Mouse (Mus musculus): Measurements from ENCODE around the gene Actbl2. TPM values are rescaled to one million over a fixed set of nuclear protein-coding genes. Genes with fewer than 3 reads are reported as not detected.

Gene Actbl2
- not detected for polyA plus RNA-seq (2012; fragmentation: generic; extraction: Trizol)

DNA sequence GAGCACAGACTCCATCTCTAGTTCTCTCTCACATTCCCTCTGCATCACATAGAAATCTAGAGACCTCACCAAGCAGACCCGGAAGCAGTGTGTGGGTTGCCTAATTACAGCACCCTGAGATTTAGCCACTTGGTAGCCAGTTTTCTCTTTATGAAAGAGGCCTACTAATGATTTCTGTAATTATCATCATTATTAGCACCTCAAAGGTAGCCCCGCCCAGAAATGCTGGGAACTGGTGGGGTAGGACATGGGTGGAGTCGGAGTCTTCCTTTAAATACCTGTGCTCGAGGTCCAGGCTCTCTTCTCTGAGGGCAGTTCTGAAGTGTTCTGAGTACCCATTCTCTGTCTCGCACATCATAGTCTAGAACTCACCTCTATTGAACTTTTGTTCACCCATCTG is at the start of gene Actbl2:
Actbl2 (plus strand) TSS at position 301 of the 400 bp plus-strand sequence.
- no peak within 1 kb of the TSS for H3K4me2 ChIP-seq (ENCODE audit: low read depth)
- TF ChIP-seq POLR2A (IDR thresholded peaks at IDR 0.05; ENCODE audit: insufficient read length, low read depth) (no peak), MYOG (IDR thresholded peaks at IDR 0.05; ENCODE audit: control insufficient read depth in 1 of 3, insufficient read depth in 1 of 3, insufficient read length in 2 of 3, low read depth in 2 of 3) (no peak), E2F4 (IDR thresholded peaks at IDR 0.05; ENCODE audit: insufficient read depth) (no peak)

DNA sequence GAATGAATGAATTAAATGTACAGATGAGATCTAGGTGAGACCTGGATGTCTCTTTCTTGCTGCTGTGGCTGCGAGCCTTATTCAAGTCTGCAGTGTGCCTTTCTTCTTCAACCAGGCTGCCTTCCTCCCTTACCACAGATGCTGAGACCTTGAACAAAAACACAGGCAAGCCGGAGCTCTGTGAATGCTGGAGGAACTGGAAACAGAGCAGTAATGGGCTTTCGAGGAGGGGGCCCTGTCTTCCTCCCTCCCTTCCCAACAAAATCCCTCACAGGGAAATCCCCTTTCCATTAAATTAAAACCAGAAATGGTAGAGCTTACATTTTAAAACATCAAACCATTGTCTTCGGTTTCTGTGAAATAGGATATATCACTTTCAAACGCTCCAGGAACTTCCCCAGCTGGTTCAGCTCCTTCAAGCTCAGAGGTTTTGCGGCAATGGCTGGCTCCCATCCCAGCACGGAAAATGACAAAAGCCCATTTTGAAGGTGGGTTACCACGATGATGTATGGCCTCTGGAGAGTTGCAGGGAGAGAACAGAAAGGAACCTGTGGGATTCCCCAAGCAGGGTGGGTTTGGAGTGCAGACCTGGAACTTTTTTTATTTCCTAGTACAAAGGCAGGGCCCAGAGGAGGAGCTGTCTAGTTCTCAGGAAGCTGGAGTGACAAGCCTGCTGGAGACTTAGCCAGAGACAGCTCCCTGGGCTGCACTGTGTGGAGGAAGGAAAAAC is 44.0 kb upstream of the Actbl2 start:
- Histone ChIP-seq H3ac (ENCODE audit: control insufficient read depth, insufficient read length) (no peak overlapping the region), H3K4me2 (ENCODE audit: low read depth) (peak overlapping the region; percentile 54), H3K4me3 (no peak overlapping the region), H3K36me3 (ENCODE audit: control insufficient read depth, insufficient read depth) (no peaks in the 10 kb centered on the region), H3K27me3 (ENCODE audit: control insufficient read depth, insufficient read depth, insufficient read length) (no peaks in the 10 kb centered on the region), H3K79me2 (ENCODE audit: control insufficient read depth, insufficient read depth) (no peaks in the 10 kb centered on the region)
- no peak for TF ChIP-seq USF1 (IDR thresholded peaks at IDR 0.05; ENCODE audit: low read depth)
- TF ChIP-seq POLR2AphosphoS2 (IDR thresholded peaks at IDR 0.05; ENCODE audit: insufficient read length, low read depth), result no peak
- no peak for TF ChIP-seq CEBPB (IDR thresholded peaks at IDR 0.05; ENCODE audit: insufficient read depth, poor library complexity, severe bottlenecking)
- no peak for TF ChIP-seq E2F4 (IDR thresholded peaks at IDR 0.05; ENCODE audit: insufficient read depth)
- no peak for TF ChIP-seq POLR2A (IDR thresholded peaks at IDR 0.05; ENCODE audit: insufficient read length, low read depth)
- TF ChIP-seq MYOD1 (IDR thresholded peaks at IDR 0.05; ENCODE audit: control insufficient read depth in 1 of 3, insufficient read length in 2 of 3, low read depth in 2 of 3), result peak in 1 of 3 experiments; percentile 9

More for the DNA sequence above, at the start of gene Actbl2:
- Histone ChIP-seq H3K36me3 (ENCODE audit: control insufficient read depth, insufficient read depth) (no peaks in the 10 kb centered on the region), H3K4me3 (no peak within 1 kb of the TSS), H3K79me2 (ENCODE audit: control insufficient read depth, insufficient read depth) (no peaks in the 10 kb centered on the region), H3K27me3 (ENCODE audit: control insufficient read depth, insufficient read depth, insufficient read length) (no peaks in the 10 kb centered on the region), H3ac (ENCODE audit: control insufficient read depth, insufficient read length) (no peak within 1 kb of the TSS)

DNA sequence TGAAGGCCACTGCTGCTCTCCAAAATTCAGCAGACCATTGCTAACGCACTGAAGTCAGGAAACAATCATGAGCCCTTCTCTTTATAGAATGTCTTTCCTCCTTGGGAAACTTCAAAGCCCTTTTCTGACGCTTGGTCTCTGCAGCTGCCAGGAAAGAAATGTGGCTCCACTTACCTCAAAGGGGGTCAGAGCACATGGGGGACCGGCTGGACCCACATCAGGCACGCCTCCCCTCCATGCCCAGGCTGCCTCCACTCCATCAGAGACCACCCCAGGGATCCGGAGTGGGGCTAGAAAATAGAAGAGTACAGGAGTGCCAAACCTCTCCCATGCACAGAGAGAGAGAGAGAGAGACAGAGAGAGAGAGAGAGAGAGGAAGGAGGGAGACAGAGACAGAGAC is 26.0 kb upstream of the Actbl2 start:
- H3K36me3 ChIP-seq (ENCODE audit: control insufficient read depth, insufficient read depth), result no peaks in the 10 kb centered on the region
- H3K4me2 ChIP-seq (ENCODE audit: low read depth), result no peak overlapping the region

DNA sequence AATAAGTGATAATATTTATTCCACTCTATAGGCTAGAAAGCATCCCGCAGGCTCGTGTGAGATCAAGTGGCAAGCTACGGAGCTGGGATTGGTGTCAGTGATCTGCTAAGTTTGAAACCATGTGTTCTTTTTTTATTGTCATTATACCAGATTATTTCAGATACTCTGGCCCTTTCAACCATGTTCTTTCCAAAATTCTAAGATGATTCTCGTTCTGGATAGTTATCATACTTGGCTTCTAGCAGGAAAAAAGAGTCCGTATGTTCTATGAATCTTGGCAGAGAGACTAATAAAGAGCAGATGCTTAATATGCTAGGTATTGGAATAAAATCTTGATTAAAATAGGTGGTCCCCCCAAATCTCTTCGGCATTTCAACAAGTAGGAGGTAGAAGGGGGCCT is 25.3 kb upstream of the Actbl2 start:
- no peaks in the 10 kb centered on the region for H3K27me3 ChIP-seq (ENCODE audit: control insufficient read depth, insufficient read depth, insufficient read length)
- TF ChIP-seq E2F4 (IDR thresholded peaks at IDR 0.05; ENCODE audit: insufficient read depth) (no peak), TCF3 (IDR thresholded peaks at IDR 0.05; ENCODE audit: insufficient read length, low read depth) (no peak), CEBPB (IDR thresholded peaks at IDR 0.05; ENCODE audit: insufficient read depth, poor library complexity, severe bottlenecking) (no peak)
- H3K79me2 ChIP-seq (ENCODE audit: control insufficient read depth, insufficient read depth), result no peaks in the 10 kb centered on the region
- no peak overlapping the region for H3ac ChIP-seq (ENCODE audit: control insufficient read depth, insufficient read length)
- H3K36me3 ChIP-seq (ENCODE audit: control insufficient read depth, insufficient read depth), result no peaks in the 10 kb centered on the region
- no peak overlapping the region for H3K4me2 ChIP-seq (ENCODE audit: low read depth)
- no peak overlapping the region for H3K4me3 ChIP-seq

More for the DNA sequence above, 26.0 kb upstream of the Actbl2 start:
- TF ChIP-seq TCF12 (IDR thresholded peaks at IDR 0.05; ENCODE audit: insufficient read depth, poor library complexity, severe bottlenecking) (no peak), POLR2A (IDR thresholded peaks at IDR 0.05; ENCODE audit: insufficient read length, low read depth) (no peak), MAX (IDR thresholded peaks at IDR 0.05; ENCODE audit: low read depth) (no peak), TCF3 (IDR thresholded peaks at IDR 0.05; ENCODE audit: insufficient read length, low read depth) (no peak), MYOG (IDR thresholded peaks at IDR 0.05; ENCODE audit: control insufficient read depth in 1 of 3, insufficient read depth in 1 of 3, insufficient read length in 2 of 3, low read depth in 2 of 3) (no peak), MYOD1 (IDR thresholded peaks at IDR 0.05; ENCODE audit: control insufficient read depth in 1 of 3, insufficient read length in 2 of 3, low read depth in 2 of 3) (no peak), CEBPB (IDR thresholded peaks at IDR 0.05; ENCODE audit: insufficient read depth, poor library complexity, severe bottlenecking) (no peak), USF1 (IDR thresholded peaks at IDR 0.05; ENCODE audit: low read depth) (no peak), E2F4 (IDR thresholded peaks at IDR 0.05; ENCODE audit: insufficient read depth) (no peak), POLR2AphosphoS2 (IDR thresholded peaks at IDR 0.05; ENCODE audit: insufficient read length, low read depth) (no peak), REST (IDR thresholded peaks at IDR 0.05; ENCODE audit: insufficient read depth, insufficient read length) (no peak), SRF (IDR thresholded peaks at IDR 0.05; ENCODE audit: control insufficient read depth, insufficient read length, low read depth) (no peak)
- H3ac ChIP-seq (ENCODE audit: control insufficient read depth, insufficient read length), result no peak overlapping the region
- no peak overlapping the region for H3K4me3 ChIP-seq
- H3K79me2 ChIP-seq (ENCODE audit: control insufficient read depth, insufficient read depth), result no peaks in the 10 kb centered on the region
- H3K27me3 ChIP-seq (ENCODE audit: control insufficient read depth, insufficient read depth, insufficient read length), result no peaks in the 10 kb centered on the region

DNA sequence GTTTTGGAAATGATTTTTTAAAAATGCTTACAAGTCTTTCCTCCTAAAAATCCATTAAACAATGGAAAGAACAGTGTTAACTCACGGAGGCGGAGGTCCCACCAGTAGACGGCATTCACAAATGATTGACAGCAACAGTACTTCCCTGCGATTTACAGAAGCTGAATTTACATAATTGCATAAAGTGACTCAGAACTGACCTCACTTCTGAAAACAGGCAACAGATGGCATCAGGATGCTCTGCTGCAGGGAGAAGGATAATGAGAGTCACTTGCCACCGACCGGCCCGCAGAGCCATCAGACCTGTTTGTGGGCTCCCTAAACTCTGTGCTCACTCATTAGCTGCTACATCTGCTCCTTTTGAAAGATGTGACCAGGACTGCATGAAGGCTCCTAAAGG is 22.4 kb upstream of the Actbl2 start:
- Histone ChIP-seq H3K4me3 (no peak overlapping the region), H3ac (ENCODE audit: control insufficient read depth, insufficient read length) (no peak overlapping the region), H3K27me3 (ENCODE audit: control insufficient read depth, insufficient read depth, insufficient read length) (no peaks in the 10 kb centered on the region), H3K79me2 (ENCODE audit: control insufficient read depth, insufficient read depth) (no peaks in the 10 kb centered on the region), H3K4me2 (ENCODE audit: low read depth) (no peak overlapping the region), H3K36me3 (ENCODE audit: control insufficient read depth, insufficient read depth) (no peaks in the 10 kb centered on the region)
- TF ChIP-seq MYOD1 (IDR thresholded peaks at IDR 0.05; ENCODE audit: control insufficient read depth in 1 of 3, insufficient read length in 2 of 3, low read depth in 2 of 3) (peak in 2 of 3 experiments; percentile 36 to 49), CEBPB (IDR thresholded peaks at IDR 0.05; ENCODE audit: insufficient read depth, poor library complexity, severe bottlenecking) (no peak), USF1 (IDR thresholded peaks at IDR 0.05; ENCODE audit: low read depth) (no peak), TCF3 (IDR thresholded peaks at IDR 0.05; ENCODE audit: insufficient read length, low read depth) (no peak), REST (IDR thresholded peaks at IDR 0.05; ENCODE audit: insufficient read depth, insufficient read length) (no peak), POLR2AphosphoS2 (IDR thresholded peaks at IDR 0.05; ENCODE audit: insufficient read length, low read depth) (no peak), SRF (IDR thresholded peaks at IDR 0.05; ENCODE audit: control insufficient read depth, insufficient read length, low read depth) (no peak)
